Mouse (Mus musculus): ENCODE measurements at regions not wholly inside any gene's neighbourhood (a gene's known extent, or its start where the extent isn't known, plus 50 kb on each side); places are given as distances from the start of the nearest gene placed in this dataset.

- Histone ChIP-seq H3K36me3 (ENCODE audit: control insufficient read depth, insufficient read depth, low read length, poor library complexity, severe bottlenecking) (no peaks in the 10 kb centered on the region), H3K9me3 (ENCODE audit: control insufficient read depth, insufficient read depth, low read depth, low read length) (no peaks in the 10 kb centered on the region), H3K9ac (ENCODE audit: insufficient read depth, low read depth, low read length, poor library complexity, severe bottlenecking) (no peak overlapping the region), H3K4me1 (ENCODE audit: control insufficient read depth in 2 of 2, insufficient read depth in 2 of 2, low read length in 2 of 2, poor library complexity in 1 of 2) (no peaks in the 10 kb centered on the region), H3K27ac (ENCODE audit: insufficient read depth, low read depth, low read length, poor library complexity, severe bottlenecking) (no peak overlapping the region), H3K4me3 (ENCODE audit: insufficient read depth in 1 of 2, low read depth in 1 of 2, low read length in 2 of 2, poor library complexity in 1 of 2, severe bottlenecking in 1 of 2) (no peak overlapping the region)
- in situ Hi-C loops (cut with MboI; ENCODE audit: low sequenced_read_pairs in 2 of 2, unreplicated experiment in 2 of 2): no loop called here
- no peak for DNase-seq (ENCODE audit: low read depth, low spot score)
- TF ChIP-seq ZNF384 (IDR thresholded peaks at IDR 0.05; ENCODE audit: low read depth, low read length) (no peak), HCFC1 (IDR thresholded peaks at IDR 0.05; ENCODE audit: borderline replicate concordance, insufficient read depth, low read length) (no peak), ZC3H11A (IDR thresholded peaks at IDR 0.05; ENCODE audit: borderline replicate concordance, low read depth, low read length) (no peak)
Observed at GRCm38 (mm10) chr9:50232958-50233510, 111.7 kb downstream of the Rpl10-ps3 start.

DNA sequence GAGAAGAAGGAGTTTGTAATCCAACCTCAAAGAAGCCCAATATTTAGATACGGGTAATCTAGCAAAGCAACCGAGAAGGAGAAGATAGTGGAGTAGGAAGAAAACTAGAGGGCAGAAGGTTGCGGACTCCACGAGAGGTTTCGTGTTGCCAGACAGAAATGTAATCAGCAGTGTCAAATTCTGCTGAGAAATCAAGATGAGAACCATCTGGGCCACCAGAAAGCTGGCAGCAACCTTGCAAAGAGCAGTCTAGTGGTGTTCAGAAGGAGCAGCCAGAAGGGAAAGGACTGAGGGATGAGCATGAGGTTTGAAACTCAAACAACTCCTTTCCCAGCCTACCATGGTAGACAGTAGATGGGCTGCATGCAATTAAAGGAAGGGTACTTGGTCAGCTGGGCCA is 134.3 kb downstream of the Rpl10-ps3 start:
- Histone ChIP-seq H3K4me1 (ENCODE audit: control insufficient read depth in 2 of 2, insufficient read depth in 2 of 2, low read length in 2 of 2, poor library complexity in 1 of 2) (no peaks in the 10 kb centered on the region), H3K9me3 (ENCODE audit: control insufficient read depth, insufficient read depth, low read depth, low read length) (no peaks in the 10 kb centered on the region), H3K36me3 (ENCODE audit: control insufficient read depth, insufficient read depth, low read length, poor library complexity, severe bottlenecking) (no peaks in the 10 kb centered on the region), H3K9ac (ENCODE audit: insufficient read depth, low read depth, low read length, poor library complexity, severe bottlenecking) (no peak overlapping the region), H3K27ac (ENCODE audit: insufficient read depth, low read depth, low read length, poor library complexity, severe bottlenecking) (no peak overlapping the region), H3K4me3 (ENCODE audit: insufficient read depth in 1 of 2, low read depth in 1 of 2, low read length in 2 of 2, poor library complexity in 1 of 2, severe bottlenecking in 1 of 2) (no peak overlapping the region)
- TF ChIP-seq HCFC1 (IDR thresholded peaks at IDR 0.05; ENCODE audit: borderline replicate concordance, insufficient read depth, low read length) (no peak), MAFK (IDR thresholded peaks at IDR 0.05; ENCODE audit: insufficient read depth, low read depth, low read length) (no peak), ZC3H11A (IDR thresholded peaks at IDR 0.05; ENCODE audit: borderline replicate concordance, low read depth, low read length) (no peak), ZNF384 (IDR thresholded peaks at IDR 0.05; ENCODE audit: low read depth, low read length) (no peak), CHD2 (IDR thresholded peaks at IDR 0.05; ENCODE audit: low read depth, low read length) (no peak)
- no peak for DNase-seq (ENCODE audit: low read depth, low spot score)
- in situ Hi-C loops (cut with MboI; ENCODE audit: low sequenced_read_pairs in 2 of 2, unreplicated experiment in 2 of 2): no loop called here

GRCm38 (mm10) chr9:50199422-50200218 is 145.1 kb downstream of the Rpl10-ps3 start:
- in situ Hi-C loops (cut with MboI; ENCODE audit: low sequenced_read_pairs in 2 of 2, unreplicated experiment in 2 of 2): no loop called here
- H3K36me3 ChIP-seq (ENCODE audit: control insufficient read depth, insufficient read depth, low read length, poor library complexity, severe bottlenecking): no peaks in the 10 kb centered on the region

GRCm38 (mm10) chr9:50192400-50193110 is 152.2 kb downstream of the Rpl10-ps3 start:
- Histone ChIP-seq H3K4me3 (ENCODE audit: insufficient read depth in 1 of 2, low read depth in 1 of 2, low read length in 2 of 2, poor library complexity in 1 of 2, severe bottlenecking in 1 of 2) (no peak overlapping the region), H3K9me3 (ENCODE audit: control insufficient read depth, insufficient read depth, low read depth, low read length) (no peaks in the 10 kb centered on the region), H3K36me3 (ENCODE audit: control insufficient read depth, insufficient read depth, low read length, poor library complexity, severe bottlenecking) (no peaks in the 10 kb centered on the region), H3K4me1 (ENCODE audit: control insufficient read depth in 2 of 2, insufficient read depth in 2 of 2, low read length in 2 of 2, poor library complexity in 1 of 2) (no peaks in the 10 kb centered on the region), H3K27ac (ENCODE audit: insufficient read depth, low read depth, low read length, poor library complexity, severe bottlenecking) (no peak overlapping the region), H3K9ac (ENCODE audit: insufficient read depth, low read depth, low read length, poor library complexity, severe bottlenecking) (no peak overlapping the region)
- TF ChIP-seq HCFC1 (IDR thresholded peaks at IDR 0.05; ENCODE audit: borderline replicate concordance, insufficient read depth, low read length) (no peak), CHD2 (IDR thresholded peaks at IDR 0.05; ENCODE audit: low read depth, low read length) (no peak), MAFK (IDR thresholded peaks at IDR 0.05; ENCODE audit: insufficient read depth, low read depth, low read length) (no peak), ZC3H11A (IDR thresholded peaks at IDR 0.05; ENCODE audit: borderline replicate concordance, low read depth, low read length) (no peak), ZNF384 (IDR thresholded peaks at IDR 0.05; ENCODE audit: low read depth, low read length) (no peak)
- in situ Hi-C loops (cut with MboI; ENCODE audit: low sequenced_read_pairs in 2 of 2, unreplicated experiment in 2 of 2): no loop called here
- DNase-seq (ENCODE audit: low read depth, low spot score): no peak

More at GRCm38 (mm10) chr9:50199422-50200218, 145.1 kb downstream of the Rpl10-ps3 start:
- no peak for TF ChIP-seq HCFC1 (IDR thresholded peaks at IDR 0.05; ENCODE audit: borderline replicate concordance, insufficient read depth, low read length)
- no peak for TF ChIP-seq ZNF384 (IDR thresholded peaks at IDR 0.05; ENCODE audit: low read depth, low read length)
- TF ChIP-seq CHD2 (IDR thresholded peaks at IDR 0.05; ENCODE audit: low read depth, low read length): no peak
- TF ChIP-seq ZC3H11A (IDR thresholded peaks at IDR 0.05; ENCODE audit: borderline replicate concordance, low read depth, low read length): no peak
- TF ChIP-seq MAFK (IDR thresholded peaks at IDR 0.05; ENCODE audit: insufficient read depth, low read depth, low read length): no peak
- no peak overlapping the region for H3K9ac ChIP-seq (ENCODE audit: insufficient read depth, low read depth, low read length, poor library complexity, severe bottlenecking)
- no peak overlapping the region for H3K27ac ChIP-seq (ENCODE audit: insufficient read depth, low read depth, low read length, poor library complexity, severe bottlenecking)
- DNase-seq (ENCODE audit: low read depth, low spot score): no peak
- H3K9me3 ChIP-seq (ENCODE audit: control insufficient read depth, insufficient read depth, low read depth, low read length): no peaks in the 10 kb centered on the region
- no peaks in the 10 kb centered on the region for H3K4me1 ChIP-seq (ENCODE audit: control insufficient read depth in 2 of 2, insufficient read depth in 2 of 2, low read length in 2 of 2, poor library complexity in 1 of 2)
- no peak overlapping the region for H3K4me3 ChIP-seq (ENCODE audit: insufficient read depth in 1 of 2, low read depth in 1 of 2, low read length in 2 of 2, poor library complexity in 1 of 2, severe bottlenecking in 1 of 2)
